Mouse (Mus musculus): ENCODE results near the gene Sptbn1. TPM values are rescaled to one million over a fixed set of nuclear protein-coding genes. Genes with fewer than 3 reads are reported as not detected.

Gene Sptbn1
- polyA plus RNA-seq, 1 experiment from 2014 or later = 137 TPM

- ATAC-seq (ENCODE audit: insufficient number of reproducible peaks, insufficient read depth, low FRiP score, low read depth) = no peak
- WGBS = 76% methylated on average over 5 of the region's 5 CpGs
Measured at GRCm38 (mm10) chr11:30279278-30279677, 11.3 kb upstream of the Sptbn1 start.

GRCm38 (mm10) chr11:30275436-30276031 lies 7.6 kb upstream of the Sptbn1 start:
- no peaks in the 10 kb centered on the region for H3K4me1 ChIP-seq (ENCODE audit: control insufficient read depth, insufficient read depth, low read length)
- ATAC-seq (ENCODE audit: insufficient number of reproducible peaks, insufficient read depth, low FRiP score, low read depth) = no peak
- no peaks in the 10 kb centered on the region for H3K36me3 ChIP-seq (ENCODE audit: control insufficient read depth, insufficient read depth, low read length)
- no peaks in the 10 kb centered on the region for H3K27me3 ChIP-seq (ENCODE audit: control insufficient read depth, insufficient read depth, low read length)
- H3K4me3 ChIP-seq (ENCODE audit: low read depth, low read length) = no peak overlapping the region
- no peak overlapping the region for H3K27ac ChIP-seq (ENCODE audit: low read length)
- no peaks in the 10 kb centered on the region for H3K9me3 ChIP-seq (ENCODE audit: control insufficient read depth, low read depth, low read length)
- WGBS = 31% methylated on average over 3 of the region's 3 CpGs
- no peak overlapping the region for H3K9ac ChIP-seq (replicated peaks; ENCODE audit: low read depth, low read length)
- H3K4me2 ChIP-seq (replicated peaks; ENCODE audit: low read depth, low read length) = no peak overlapping the region

More at GRCm38 (mm10) chr11:30279278-30279677, 11.3 kb upstream of the Sptbn1 start:
- no peak overlapping the region for H3K4me2 ChIP-seq (replicated peaks; ENCODE audit: low read depth, low read length)
- no peaks in the 10 kb centered on the region for H3K4me1 ChIP-seq (ENCODE audit: control insufficient read depth, insufficient read depth, low read length)
- no peak overlapping the region for H3K9ac ChIP-seq (replicated peaks; ENCODE audit: low read depth, low read length)
- no peaks in the 10 kb centered on the region for H3K36me3 ChIP-seq (ENCODE audit: control insufficient read depth, insufficient read depth, low read length)
- no peak overlapping the region for H3K27ac ChIP-seq (ENCODE audit: low read length)
- H3K4me3 ChIP-seq (ENCODE audit: low read depth, low read length) = no peak overlapping the region
- no peaks in the 10 kb centered on the region for H3K27me3 ChIP-seq (ENCODE audit: control insufficient read depth, insufficient read depth, low read length)
- H3K9me3 ChIP-seq (ENCODE audit: control insufficient read depth, low read depth, low read length) = no peaks in the 10 kb centered on the region

- no peaks in the 10 kb centered on the region for H3K36me3 ChIP-seq (ENCODE audit: control insufficient read depth, insufficient read depth, low read length)
- H3K27me3 ChIP-seq (ENCODE audit: control insufficient read depth, insufficient read depth, low read length) = no peaks in the 10 kb centered on the region
- H3K9ac ChIP-seq (replicated peaks; ENCODE audit: low read depth, low read length) = no peak overlapping the region
- WGBS = 68% methylated on average over 1 of the region's 1 CpGs
- no peak overlapping the region for H3K4me3 ChIP-seq (ENCODE audit: low read depth, low read length)
- no peaks in the 10 kb centered on the region for H3K9me3 ChIP-seq (ENCODE audit: control insufficient read depth, low read depth, low read length)
- no peak overlapping the region for H3K27ac ChIP-seq (ENCODE audit: low read length)
- no peak for ATAC-seq (ENCODE audit: insufficient number of reproducible peaks, insufficient read depth, low FRiP score, low read depth)
- 0 out of 2 replicates have a peak, but pooled peaks cover 9% of the 10 kb centered on the region for H3K4me1 ChIP-seq (ENCODE audit: control insufficient read depth, insufficient read depth, low read length)
- no peak overlapping the region for H3K4me2 ChIP-seq (replicated peaks; ENCODE audit: low read depth, low read length)
Measured at GRCm38 (mm10) chr11:30269524-30269923, 1.5 kb upstream of the Sptbn1 start.

GRCm38 (mm10) chr11:30268648-30269375 lies 837 bp upstream of the Sptbn1 start:
- Histone ChIP-seq H3K27me3 (ENCODE audit: control insufficient read depth, insufficient read depth, low read length) (no peaks in the 10 kb centered on the region), H3K4me1 (ENCODE audit: control insufficient read depth, insufficient read depth, low read length) (0 out of 2 replicates have a peak, but pooled peaks cover 9% of the 10 kb centered on the region), H3K4me3 (ENCODE audit: low read depth, low read length) (peak overlapping the region; percentile 65), H3K9me3 (ENCODE audit: control insufficient read depth, low read depth, low read length) (no peaks in the 10 kb centered on the region), H3K27ac (ENCODE audit: low read length) (peak overlapping the region; percentile 48; the same call in 1 of the 2 replicates), H3K4me2 (replicated peaks; ENCODE audit: low read depth, low read length) (peak overlapping the region; percentile 75), H3K9ac (replicated peaks; ENCODE audit: low read depth, low read length) (peak overlapping the region; percentile 70; the same call in 1 of the 2 replicates), H3K36me3 (ENCODE audit: control insufficient read depth, insufficient read depth, low read length) (no peaks in the 10 kb centered on the region)
- 5% methylated on average over 15 of the region's 15 CpGs for WGBS
- ATAC-seq (ENCODE audit: insufficient number of reproducible peaks, insufficient read depth, low FRiP score, low read depth) = peak; percentile 19; the same call in 1 of the 2 replicates

GRCm38 (mm10) chr11:30267036-30267891 lies 711 bp downstream of the Sptbn1 start:
- Histone ChIP-seq H3K27ac (ENCODE audit: low read length) (peak overlapping the region; percentile 91), H3K27me3 (ENCODE audit: control insufficient read depth, insufficient read depth, low read length) (no peaks in the 10 kb centered on the region), H3K4me3 (ENCODE audit: low read depth, low read length) (peak overlapping the region; percentile 65), H3K4me2 (replicated peaks; ENCODE audit: low read depth, low read length) (peak overlapping the region; percentile 75), H3K4me1 (ENCODE audit: control insufficient read depth, insufficient read depth, low read length) (0 out of 2 replicates have a peak, but pooled peaks cover 9% of the 10 kb centered on the region), H3K9me3 (ENCODE audit: control insufficient read depth, low read depth, low read length) (no peaks in the 10 kb centered on the region), H3K9ac (replicated peaks; ENCODE audit: low read depth, low read length) (peak overlapping the region; percentile 70), H3K36me3 (ENCODE audit: control insufficient read depth, insufficient read depth, low read length) (no peaks in the 10 kb centered on the region)
- ATAC-seq (ENCODE audit: insufficient number of reproducible peaks, insufficient read depth, low FRiP score, low read depth) = peak; percentile 74
- under 1% methylated on average over 59 of the region's 69 CpGs for WGBS

- H3K27me3 ChIP-seq (ENCODE audit: control insufficient read depth, insufficient read depth, low read length) = no peaks in the 10 kb centered on the region
- peak overlapping the region; percentile 65 for H3K4me3 ChIP-seq (ENCODE audit: low read depth, low read length)
- H3K9me3 ChIP-seq (ENCODE audit: control insufficient read depth, low read depth, low read length) = no peaks in the 10 kb centered on the region
- peak overlapping the region; percentile 75 for H3K4me2 ChIP-seq (replicated peaks; ENCODE audit: low read depth, low read length)
- ATAC-seq (ENCODE audit: insufficient number of reproducible peaks, insufficient read depth, low FRiP score, low read depth) = no peak
- peak overlapping the region; percentile 39; the same call in 1 of the 2 replicates for H3K27ac ChIP-seq (ENCODE audit: low read length)
- H3K4me1 ChIP-seq (ENCODE audit: control insufficient read depth, insufficient read depth, low read length) = 0 out of 2 replicates have a peak, but pooled peaks cover 9% of the 10 kb centered on the region
- peak overlapping the region; percentile 70 for H3K9ac ChIP-seq (replicated peaks; ENCODE audit: low read depth, low read length)
- H3K36me3 ChIP-seq (ENCODE audit: control insufficient read depth, insufficient read depth, low read length) = no peaks in the 10 kb centered on the region
- WGBS = 4% methylated on average over 7 of the region's 7 CpGs
Measured at GRCm38 (mm10) chr11:30266691-30267035, 1.3 kb downstream of the Sptbn1 start.

GRCm38 (mm10) chr11:30265666-30266065 lies 2.3 kb downstream of the Sptbn1 start:
- Histone ChIP-seq H3K27me3 (ENCODE audit: control insufficient read depth, insufficient read depth, low read length) (no peaks in the 10 kb centered on the region), H3K9ac (replicated peaks; ENCODE audit: low read depth, low read length) (no peak overlapping the region), H3K4me1 (ENCODE audit: control insufficient read depth, insufficient read depth, low read length) (0 out of 2 replicates have a peak, but pooled peaks cover 9% of the 10 kb centered on the region), H3K9me3 (ENCODE audit: control insufficient read depth, low read depth, low read length) (no peaks in the 10 kb centered on the region), H3K27ac (ENCODE audit: low read length) (no peak overlapping the region), H3K4me2 (replicated peaks; ENCODE audit: low read depth, low read length) (peak overlapping the region; percentile 75), H3K4me3 (ENCODE audit: low read depth, low read length) (peak overlapping the region; percentile 65), H3K36me3 (ENCODE audit: control insufficient read depth, insufficient read depth, low read length) (no peaks in the 10 kb centered on the region)
- 70% methylated on average over 2 of the region's 2 CpGs for WGBS
- ATAC-seq (ENCODE audit: insufficient number of reproducible peaks, insufficient read depth, low FRiP score, low read depth) = no peak

- no peak for ATAC-seq (ENCODE audit: insufficient number of reproducible peaks, insufficient read depth, low FRiP score, low read depth)
- H3K27ac ChIP-seq (ENCODE audit: low read length) = no peak overlapping the region
- no peak overlapping the region for H3K4me3 ChIP-seq (ENCODE audit: low read depth, low read length)
- no peak overlapping the region for H3K9ac ChIP-seq (replicated peaks; ENCODE audit: low read depth, low read length)
- H3K27me3 ChIP-seq (ENCODE audit: control insufficient read depth, insufficient read depth, low read length) = no peaks in the 10 kb centered on the region
- no peak overlapping the region for H3K4me2 ChIP-seq (replicated peaks; ENCODE audit: low read depth, low read length)
- H3K9me3 ChIP-seq (ENCODE audit: control insufficient read depth, low read depth, low read length) = no peaks in the 10 kb centered on the region
- H3K4me1 ChIP-seq (ENCODE audit: control insufficient read depth, insufficient read depth, low read length) = 0 out of 2 replicates have a peak, but pooled peaks cover 5% of the 10 kb centered on the region
- no peaks in the 10 kb centered on the region for H3K36me3 ChIP-seq (ENCODE audit: control insufficient read depth, insufficient read depth, low read length)
- 60% methylated on average over 2 of the region's 2 CpGs for WGBS
Measured at GRCm38 (mm10) chr11:30263627-30264026, 4.3 kb downstream of the Sptbn1 start.

Data from stomach, embryonic 14.5 days (tissue).